Mouse (Mus musculus): ENCODE data around the gene Ace2.

The Ace2 gene

GRCm38 (mm10) chrX:164179746-164180145, 40.6 kb downstream of the Ace2 start:
- DNase-seq (ENCODE audit: low spot score) = peak; percentile 78

- DNase-seq (ENCODE audit: low spot score) = peak; percentile 77
These were observed 44.7 kb downstream of the Ace2 start for GRCm38 (mm10) chrX:164183844-164184243.

GRCm38 (mm10) chrX:164189880-164190279, 50.7 kb downstream of the Ace2 start:
- no peak for DNase-seq (ENCODE audit: low spot score)

GRCm38 (mm10) chrX:164197679-164198078, 58.5 kb downstream of the Ace2 start:
- no peak for DNase-seq (ENCODE audit: low spot score)

GRCm38 (mm10) chrX:164200547-164200946, 61.4 kb downstream of the Ace2 start:
- no peak for DNase-seq (ENCODE audit: low spot score)

- DNase-seq (ENCODE audit: low spot score) = peak; percentile 9
These were observed 82.9 kb downstream of the Ace2 start for GRCm38 (mm10) chrX:164221989-164222388.

- no peak for DNase-seq (ENCODE audit: low spot score)
These were observed 94.2 kb downstream of the Ace2 start for GRCm38 (mm10) chrX:164233380-164233779.
